Mouse (Mus musculus) left cerebral cortex, postnatal 4 days (tissue): Measurements from ENCODE around the gene Vmn2r4. TPM values are rescaled to one million over a fixed set of nuclear protein-coding genes. Genes with fewer than 3 reads are reported as not detected.
"Not testable (repeated sequence)": the region's sequence is repeated elsewhere in the genome, so short reads cannot be mapped to it uniquely, and the experiment has no call there.

Source experiments
- DNase-seq: peaks from one replicate; pipeline ENCODE4 v3.0.0-alpha.2; 2022
- intact Hi-C: fragments of 180-260 bp; cut with DNase I; formaldehyde crosslinking; loops from one replicate; pipeline ENCODE4 v1.15.1; 2025
- total RNA-seq, 2 experiments: library from RNA; stranded (reverse); gene quantifications; 2 replicates each; pipeline ENCODE4 v1.2.3; 2021

Vmn2r4 gene
- not detected for total RNA-seq

GRCm38 (mm10) chr3:64415268-64415667 lies at the start of gene Vmn2r4:
Gene Vmn2r4, minus strand, starts transcription at chr3:64415368.
- DNase-seq, intact Hi-C loops: not testable (repeated sequence)

- DNase-seq, intact Hi-C loops: not testable (repeated sequence)
These were observed 19.1 kb upstream of the Vmn2r4 start for GRCm38 (mm10) chr3:64434261-64434660.

- intact Hi-C loops = not testable (repeated sequence)
- peak; percentile 2 for DNase-seq
These were observed 13.1 kb upstream of the Vmn2r4 start for GRCm38 (mm10) chr3:64428117-64428798.

- intact Hi-C loops, DNase-seq: not testable (repeated sequence)
These were observed 7.0 kb upstream of the Vmn2r4 start for GRCm38 (mm10) chr3:64422141-64422540.

- intact Hi-C loops = not testable (repeated sequence)
- DNase-seq = peak; percentile 10
These were observed 2.3 kb upstream of the Vmn2r4 start for GRCm38 (mm10) chr3:64417477-64417876.

- DNase-seq, intact Hi-C loops: not testable (repeated sequence)
These were observed 915 bp downstream of the Vmn2r4 start for GRCm38 (mm10) chr3:64414253-64414652.

- DNase-seq = peak; percentile 0
- intact Hi-C loops = no loop called here
These were observed 55.7 kb downstream of the Vmn2r4 start for GRCm38 (mm10) chr3:64359286-64360035.

Other genes starting within 250 kb of the Vmn2r4 start
- not detected for gene Vmn2r3, start 125.7 kb downstream of the Vmn2r4 start, total RNA-seq
- not detected for gene Vmn2r5, start 94.5 kb upstream of the Vmn2r4 start, total RNA-seq
- gene Vmn2r6, start 150.5 kb upstream of the Vmn2r4 start, total RNA-seq = not detected